Mouse (Mus musculus) ES-E14 (cell line): ENCODE data around the gene Rora. TPM values are rescaled to one million over a fixed set of nuclear protein-coding genes. Genes with fewer than 3 reads are reported as not detected.

Source experiments
- DNase-seq: peaks from one replicate; pipeline ENCODE4 v3.0.0-alpha.2; 2013; ENCODE audit warnings: low read depth, low spot score
- H3K27ac ChIP-seq: 2 replicates; pipeline ENCODE4 v1.5.1; 2012; ENCODE audit warnings: low read depth, mild to moderate bottlenecking, low read length, moderate library complexity, mixed read lengths; ENCODE audit not compliant: poor library complexity, insufficient read depth, severe bottlenecking
- H3K36me3 ChIP-seq: 2 replicates; pipeline ENCODE4 v1.6.1; 2012; ENCODE audit warnings: mild to moderate bottlenecking, low read length, moderate library complexity, mixed read lengths; ENCODE audit not compliant: control insufficient read depth, poor library complexity, insufficient read depth, severe bottlenecking
- H3K4me1 ChIP-seq, 2 experiments: fragments of 150-350 bp in 1 of 2; sonication (generic) in 1 of 2; 2 replicates each; pipeline ENCODE4 v1.6.1; 2012; ENCODE audit warnings: low read length in 2 of 2, mild to moderate bottlenecking in 1 of 2, mixed read lengths in 1 of 2; ENCODE audit not compliant: control insufficient read depth in 2 of 2, insufficient read depth in 2 of 2, poor library complexity in 1 of 2
- H3K4me3 ChIP-seq, 2 experiments: fragments of 150-350 bp in 1 of 2; sonication (generic) in 1 of 2; 2 replicates each; pipeline ENCODE4 v1.5.1; 2012; ENCODE audit warnings: low read length in 2 of 2, low read depth in 1 of 2, mild to moderate bottlenecking in 1 of 2, mixed read lengths in 1 of 2; ENCODE audit not compliant: insufficient read depth in 1 of 2, poor library complexity in 1 of 2, severe bottlenecking in 1 of 2
- H3K9ac ChIP-seq: 2 replicates; pipeline ENCODE4 v1.6.1; 2012; ENCODE audit warnings: low read depth, mild to moderate bottlenecking, low read length, mixed read lengths; ENCODE audit not compliant: poor library complexity, insufficient read depth, severe bottlenecking
- H3K9me3 ChIP-seq: fragments of 150-350 bp; sonication (generic); 2 replicates; pipeline ENCODE4 v1.6.1; 2012; ENCODE audit warnings: low read depth, mild to moderate bottlenecking, low read length; ENCODE audit not compliant: control insufficient read depth, insufficient read depth
- CHD2 ChIP-seq: IDR thresholded peaks from 2 replicates; pipeline ENCODE4 v1.6.1; 2014; ENCODE audit warnings: mild to moderate bottlenecking, low read depth, low read length, inconsistent platforms
- HCFC1 ChIP-seq: IDR thresholded peaks from 2 replicates; pipeline ENCODE4 v1.6.1; 2012; ENCODE audit warnings: low read length, inconsistent platforms, borderline replicate concordance; ENCODE audit not compliant: insufficient read depth
- MAFK ChIP-seq: IDR thresholded peaks from 2 replicates; pipeline ENCODE4 v1.6.1; 2014; ENCODE audit warnings: mild to moderate bottlenecking, low read depth, low read length, inconsistent platforms; ENCODE audit not compliant: insufficient read depth
- ZC3H11A ChIP-seq: IDR thresholded peaks from 2 replicates; pipeline ENCODE4 v1.6.1; 2012; ENCODE audit warnings: low read depth, mild to moderate bottlenecking, inconsistent platforms, low read length, borderline replicate concordance
- ZNF384 ChIP-seq: IDR thresholded peaks from 2 replicates; pipeline ENCODE4 v1.6.1; 2012; ENCODE audit warnings: low read depth, low read length, inconsistent platforms
- in situ Hi-C, 2 experiments: fragments of 600-800 bp; cut with MboI; formaldehyde crosslinking; loops; one replicate each; pipeline ENCODE4 v1.15.1; 2025; ENCODE audit warnings: low sequenced_read_pairs in 2 of 2, inconsistent platforms in 1 of 2; ENCODE audit not compliant: unreplicated experiment in 2 of 2
- total RNA-seq: library from RNA; depleted of rRNA; stranded (reverse); fragments of 300-350 nt; gene quantifications from 2 replicates; pipeline ENCODE4 v1.2.3, GENCODE M21; 2012

The Rora gene
- total RNA-seq, 1 experiment = 2.1 TPM

GRCm38 (mm10) chr9:68978656-68979055, 325.1 kb downstream of the Rora start:
- in situ Hi-C loops = no loop called here

DNA sequence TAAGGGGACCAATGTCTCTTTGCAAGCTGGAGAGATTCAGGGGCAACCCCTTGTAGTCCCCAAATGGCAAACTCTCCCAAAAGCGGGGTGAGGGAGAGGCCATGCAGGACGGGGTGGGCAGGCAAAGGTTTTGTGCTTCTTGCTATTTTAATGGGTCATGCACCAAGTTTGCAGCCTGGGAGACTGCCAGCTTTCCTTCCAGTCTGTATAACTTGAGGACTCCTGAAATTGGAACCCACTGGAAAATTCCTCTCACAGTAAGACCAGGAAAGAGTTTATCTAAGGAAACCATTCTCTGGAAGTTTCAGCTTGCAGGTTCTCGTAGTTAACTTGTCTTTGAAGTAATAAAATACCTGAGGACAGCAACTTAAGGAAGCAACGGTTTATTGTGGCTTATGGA, 326.5 kb downstream of the Rora start:
- Histone ChIP-seq H3K27ac (no peak overlapping the region), H3K9ac (no peak overlapping the region), H3K4me1 (no peaks in the 10 kb centered on the region), H3K4me3 (no peak overlapping the region), H3K9me3 (no peaks in the 10 kb centered on the region), H3K36me3 (no peaks in the 10 kb centered on the region)
- no peak for DNase-seq
- in situ Hi-C loops = no loop called here
- TF ChIP-seq HCFC1 = no peak
- no peak for TF ChIP-seq ZNF384
- no peak for TF ChIP-seq CHD2

More at GRCm38 (mm10) chr9:68978656-68979055, 325.1 kb downstream of the Rora start:
- TF ChIP-seq CHD2 (no peak), HCFC1 (no peak), ZC3H11A (no peak), ZNF384 (no peak), MAFK (no peak)
- no peak for DNase-seq
- no peak overlapping the region for H3K9ac ChIP-seq
- H3K36me3 ChIP-seq = no peaks in the 10 kb centered on the region
- no peaks in the 10 kb centered on the region for H3K9me3 ChIP-seq
- H3K4me3 ChIP-seq = no peak overlapping the region
- no peaks in the 10 kb centered on the region for H3K4me1 ChIP-seq
- no peak overlapping the region for H3K27ac ChIP-seq

DNA sequence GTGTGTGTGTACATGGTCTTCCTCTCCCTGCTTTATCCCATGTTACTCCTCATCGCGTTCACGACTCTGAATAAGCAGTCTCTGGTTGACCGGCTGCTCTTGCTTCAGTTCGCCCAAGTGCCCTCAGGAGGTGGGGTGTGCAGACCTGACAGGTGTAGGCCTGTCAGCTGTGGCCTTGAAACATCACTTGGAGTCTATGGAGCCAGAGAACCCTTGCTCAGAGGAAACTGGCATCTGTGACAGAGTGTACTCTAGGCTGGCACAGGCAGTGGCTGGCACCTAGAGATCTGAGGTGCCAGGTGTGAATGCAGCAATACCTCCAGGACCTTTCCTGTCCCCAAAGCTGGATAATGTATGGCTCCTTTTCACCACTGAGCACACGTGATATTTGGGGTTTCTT, 331.5 kb downstream of the Rora start:
- H3K9me3 ChIP-seq = no peaks in the 10 kb centered on the region
- H3K4me1 ChIP-seq = peaks cover 3% of the 10 kb centered on the region in 2 experiments; a peak in 2 of 4 replicates
- H3K27ac ChIP-seq = no peak overlapping the region
- no peak overlapping the region for H3K9ac ChIP-seq
- H3K4me3 ChIP-seq = no peak overlapping the region
- no peaks in the 10 kb centered on the region for H3K36me3 ChIP-seq
- TF ChIP-seq MAFK = no peak
- no peak for TF ChIP-seq ZC3H11A
- TF ChIP-seq CHD2 = no peak
- TF ChIP-seq ZNF384 = no peak
- TF ChIP-seq HCFC1 = no peak
- no peak for DNase-seq
- in situ Hi-C loops = no loop called here

- no peaks in the 10 kb centered on the region for H3K9me3 ChIP-seq
- peaks cover 3% of the 10 kb centered on the region in 2 experiments; a peak in 2 of 4 replicates for H3K4me1 ChIP-seq
- no peaks in the 10 kb centered on the region for H3K36me3 ChIP-seq
- no peak overlapping the region for H3K4me3 ChIP-seq
- no peak for TF ChIP-seq ZC3H11A
- no peak for TF ChIP-seq ZNF384
- no peak for TF ChIP-seq CHD2
- TF ChIP-seq HCFC1 = no peak
- TF ChIP-seq MAFK = no peak
- no peak overlapping the region for H3K9ac ChIP-seq
- in situ Hi-C loops = no loop called here
- H3K27ac ChIP-seq = no peak overlapping the region
- no peak for DNase-seq
Observed at GRCm38 (mm10) chr9:68985796-68986195, 332.2 kb downstream of the Rora start.

- in situ Hi-C loops = no loop called here
- no peak overlapping the region for H3K4me3 ChIP-seq
- no peak overlapping the region for H3K27ac ChIP-seq
- H3K9ac ChIP-seq = no peak overlapping the region
- H3K9me3 ChIP-seq = no peaks in the 10 kb centered on the region
- no peak for DNase-seq
- H3K36me3 ChIP-seq = no peaks in the 10 kb centered on the region
- TF ChIP-seq MAFK (no peak), CHD2 (no peak), HCFC1 (no peak), ZC3H11A (no peak), ZNF384 (no peak)
- H3K4me1 ChIP-seq = peaks cover 3% of the 10 kb centered on the region in 2 experiments; a peak in 2 of 4 replicates
Observed at GRCm38 (mm10) chr9:68987290-68988042, 333.9 kb downstream of the Rora start.
